Mouse (Mus musculus): ENCODE results near the gene Fbln1.

- TF ChIP-seq POLR2A (IDR thresholded peaks at IDR 0.05; ENCODE audit: borderline replicate concordance, insufficient read depth, low read length) = no peak
- TF ChIP-seq CTCF (IDR thresholded peaks at IDR 0.05; ENCODE audit: borderline replicate concordance, insufficient read depth, low read depth, low read length) = no peak
These were observed 27.6 kb upstream of the Fbln1 start for GRCm38 (mm10) chr15:85178172-85178571.
